Mouse (Mus musculus) spleen, adult 2 months (tissue): ENCODE results near the gene Slc4a1. TPM values are rescaled to one million over a fixed set of nuclear protein-coding genes. Genes with fewer than 3 reads are reported as not detected.

Experiments
- DNase-seq, 2 experiments: peaks; one replicate each; pipeline versions ENCODE4 v3.0.0 to v3.0.0-alpha.2; 2012 to 2021; ENCODE audit warnings: low spot score in 2 of 2, low read depth in 1 of 2
- H3K27ac ChIP-seq: fragments of 200-500 bp; 2 replicates; pipeline ENCODE4 v1.5.1; 2012; ENCODE audit warnings: low read length, inconsistent platforms; ENCODE audit not compliant: insufficient read depth
- H3K27me3 ChIP-seq: fragments of 200-500 bp; 2 replicates; pipeline ENCODE4 v1.6.1; 2012; ENCODE audit warnings: mild to moderate bottlenecking, moderate library complexity, low read length, inconsistent platforms; ENCODE audit not compliant: control insufficient read depth, insufficient read depth
- H3K36me3 ChIP-seq: fragments of 200-500 bp; 2 replicates; pipeline ENCODE4 v1.6.1; 2012; ENCODE audit warnings: mild to moderate bottlenecking, low read length, inconsistent platforms; ENCODE audit not compliant: control insufficient read depth, insufficient read depth
- H3K4me1 ChIP-seq: fragments of 200-500 bp; 2 replicates; pipeline ENCODE4 v1.6.1; 2011; ENCODE audit warnings: inconsistent platforms; ENCODE audit not compliant: control insufficient read depth, insufficient read depth, insufficient read length
- H3K4me3 ChIP-seq: fragments of 200-500 bp; 2 replicates; pipeline ENCODE4 v1.5.1; 2011; ENCODE audit warnings: mild to moderate bottlenecking, inconsistent platforms; ENCODE audit not compliant: insufficient read depth, insufficient read length; ENCODE audit errors: extremely low read depth
- CTCF ChIP-seq: fragments of 200-500 bp; IDR thresholded peaks from 2 replicates; pipeline ENCODE4 v1.5.1; 2011; ENCODE audit warnings: mild to moderate bottlenecking, inconsistent platforms; ENCODE audit not compliant: insufficient read depth, insufficient read length, insufficient replicate concordance; ENCODE audit errors: extremely low read depth
- POLR2A ChIP-seq: fragments of 200-500 bp; IDR thresholded peaks from 2 replicates; pipeline ENCODE4 v1.6.1; 2011; ENCODE audit warnings: low read depth, low read length, inconsistent platforms
- WGBS: fragments of 180-500 bp; shearing (Covaris S2); methylation state at CpG from one replicate; pipeline ENCODE4 v1.1.7; 2018; 5-methylcytosine and 5-hydroxymethylcytosine counted together
- polyA plus RNA-seq: library from polyadenylated mRNA; depleted of rRNA; stranded (reverse); fragments of >200 nt; gene quantifications from 2 replicates; pipeline ENCODE4 v1.2.3, GENCODE M21; 2012

Gene Slc4a1
- polyA plus RNA-seq, 1 experiment, result 381 TPM

DNA sequence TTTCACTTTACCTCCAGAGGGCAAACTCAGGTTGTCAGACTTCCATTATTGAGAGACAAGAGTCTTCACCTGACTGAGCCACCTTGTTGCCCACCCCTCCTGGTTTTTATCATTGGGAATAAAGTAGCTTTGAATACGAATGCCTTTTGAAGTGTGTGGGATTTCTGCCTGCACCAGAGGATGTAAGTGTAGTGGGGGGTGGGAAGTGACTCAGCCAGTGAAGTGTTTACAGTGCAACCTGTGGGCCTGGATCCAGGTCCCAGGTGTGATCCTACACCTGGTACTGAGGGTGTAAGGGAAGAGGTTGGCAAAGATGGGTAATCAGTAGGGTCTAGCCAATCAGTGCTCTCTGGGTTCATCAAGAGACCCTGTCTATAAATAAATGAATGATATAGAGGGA is 42.5 kb downstream of the Slc4a1 start:
- WGBS, result 67% methylated on average over 1 of the region's 1 CpGs
- no peaks in the 10 kb centered on the region for H3K27me3 ChIP-seq
- DNase-seq, result no peak

DNA sequence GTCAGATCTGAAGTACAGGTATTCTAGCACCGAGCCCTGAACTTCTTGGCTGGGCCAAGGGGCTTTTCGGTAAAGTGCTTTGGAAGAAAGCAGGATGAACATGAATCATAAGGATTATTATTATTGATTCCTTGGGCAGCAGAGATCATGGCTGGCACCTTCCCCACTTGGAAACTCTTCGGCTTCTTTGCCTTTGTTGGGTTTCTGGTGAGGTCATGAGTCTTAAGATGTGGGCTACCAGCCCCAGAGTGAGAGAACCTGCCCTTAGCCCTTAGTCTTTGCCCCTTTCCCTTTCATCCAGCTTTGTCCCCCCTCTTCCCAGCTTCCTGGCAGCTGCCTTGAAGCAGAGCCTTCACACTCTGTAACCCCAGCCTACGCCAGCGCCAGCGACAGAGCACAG is 44.1 kb downstream of the Slc4a1 start:
- Histone ChIP-seq H3K4me1 (peaks cover 7% of the 10 kb centered on the region; the same call in 1 of the 2 replicates), H3K36me3 (no peaks in the 10 kb centered on the region), H3K4me3 (no peak overlapping the region), H3K27me3 (no peaks in the 10 kb centered on the region), H3K27ac (no peak overlapping the region)
- TF ChIP-seq CTCF, result no peak
- DNase-seq, result no peak
- 91% methylated on average over 6 of the region's 6 CpGs for WGBS

More for the DNA sequence above, 42.5 kb downstream of the Slc4a1 start:
- no peak for TF ChIP-seq CTCF
- no peak for TF ChIP-seq POLR2A
- peaks cover 7% of the 10 kb centered on the region; the same call in 1 of the 2 replicates for H3K4me1 ChIP-seq
- H3K27ac ChIP-seq, result no peak overlapping the region
- no peak overlapping the region for H3K4me3 ChIP-seq
- no peaks in the 10 kb centered on the region for H3K36me3 ChIP-seq

DNA sequence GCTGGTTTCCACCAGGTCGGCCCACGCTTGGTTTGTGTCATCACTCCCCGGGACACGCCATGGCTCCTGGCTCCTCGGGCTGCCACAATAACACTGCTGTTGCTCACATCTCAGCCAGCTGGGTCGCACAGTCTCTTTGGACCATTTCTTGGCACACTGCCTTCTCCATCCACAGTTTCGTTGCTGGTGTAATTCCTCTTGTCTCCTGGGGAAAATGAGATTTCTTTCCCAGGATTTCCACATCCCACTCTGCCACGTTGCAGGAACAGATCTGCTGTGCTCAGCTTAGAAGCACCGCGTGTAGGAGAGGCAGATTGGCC is 45.4 kb downstream of the Slc4a1 start:
- H3K4me3 ChIP-seq, result peak overlapping the region; percentile 73; the same call in 1 of the 2 replicates
- no peaks in the 10 kb centered on the region for H3K36me3 ChIP-seq
- 46% methylated on average over 10 of the region's 10 CpGs for WGBS
- no peak for DNase-seq
- H3K4me1 ChIP-seq, result peaks cover 13% of the 10 kb centered on the region; the same call in 1 of the 2 replicates
- no peaks in the 10 kb centered on the region for H3K27me3 ChIP-seq
- TF ChIP-seq POLR2A (no peak), CTCF (no peak)
- peak overlapping the region; percentile 95 for H3K27ac ChIP-seq

DNA sequence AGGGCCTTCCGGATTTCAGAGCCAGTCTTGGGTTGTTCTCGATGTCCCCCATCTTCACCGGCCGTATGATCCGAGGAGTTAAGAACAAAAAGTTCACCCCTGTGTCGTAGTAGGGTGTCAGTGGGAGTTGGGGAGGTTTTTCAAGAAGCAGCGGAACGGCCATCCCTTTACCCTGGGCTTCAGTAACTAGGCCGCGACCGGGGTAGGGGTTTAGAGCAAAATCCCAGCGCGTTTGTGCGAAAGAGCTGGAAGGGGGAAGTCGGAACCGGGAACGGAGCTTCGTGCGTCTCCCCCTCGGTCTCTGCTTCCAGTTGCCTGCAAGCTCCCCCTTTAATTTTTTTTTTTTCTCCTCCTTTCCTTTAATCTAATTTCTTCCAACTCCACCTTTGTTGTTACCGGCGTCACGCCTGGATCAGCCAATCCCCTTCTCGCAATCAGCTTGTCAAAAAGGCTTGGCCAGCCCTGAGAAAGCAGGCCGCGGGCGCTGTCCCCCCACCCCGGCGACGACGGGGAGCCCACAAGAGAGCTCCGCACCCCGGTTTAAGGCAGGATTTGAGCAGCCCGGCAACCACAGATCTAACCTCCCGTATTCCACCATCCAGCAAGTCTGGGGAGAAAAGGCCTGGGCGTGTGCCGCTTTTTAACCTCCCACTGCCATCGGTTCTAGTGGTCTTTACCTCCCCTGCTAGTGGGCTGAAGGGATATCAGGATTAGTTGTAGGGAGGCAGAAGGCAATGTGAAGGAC is 45.9 kb downstream of the Slc4a1 start:
- WGBS, result 3% methylated on average over 38 of the region's 38 CpGs
- no peaks in the 10 kb centered on the region for H3K27me3 ChIP-seq
- DNase-seq, result peak; percentile 46 to 70
- H3K4me3 ChIP-seq, result peak overlapping the region; percentile 73
- TF ChIP-seq CTCF (no peak), POLR2A (peak; percentile 47; the same call in 1 of the 2 replicates)
- peak overlapping the region; percentile 95 for H3K27ac ChIP-seq
- peaks cover 17% of the 10 kb centered on the region; the same call in 1 of the 2 replicates for H3K4me1 ChIP-seq
- no peaks in the 10 kb centered on the region for H3K36me3 ChIP-seq

DNA sequence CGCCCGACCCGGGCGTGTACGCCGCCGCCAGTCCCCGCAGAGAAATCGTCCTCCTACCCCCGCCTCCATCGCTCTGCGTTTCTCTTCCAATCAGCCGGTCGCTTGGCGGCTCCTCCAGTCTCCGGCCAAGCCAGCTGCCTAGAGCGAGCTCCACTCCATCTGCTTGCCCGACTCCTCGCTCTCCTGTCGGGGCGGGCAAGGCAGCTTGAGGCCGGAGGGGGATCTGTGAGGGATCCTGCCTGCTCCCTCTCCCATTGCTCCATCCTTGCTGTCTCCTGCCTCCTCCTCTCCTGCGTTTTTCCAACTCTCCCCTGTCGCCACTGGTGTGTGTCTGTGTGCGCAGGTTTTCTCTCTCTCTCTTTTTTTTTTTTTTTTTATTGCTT is 46.6 kb downstream of the Slc4a1 start, which contains the start of gene Ubtf:
Gene Ubtf (minus strand): TSS at position 333 of the 383 bp plus-strand sequence.
- WGBS, result 0% methylated on average over 25 of the region's 25 CpGs
- peak; percentile 61 to 62 for DNase-seq
- peaks cover 2% of the 10 kb centered on the region for H3K36me3 ChIP-seq
- H3K4me3 ChIP-seq, result peak within 1 kb of the TSS; percentile 73
- peak within 1 kb of the TSS; percentile 95 for H3K27ac ChIP-seq
- no peaks in the 10 kb centered on the region for H3K27me3 ChIP-seq
- H3K4me1 ChIP-seq, result peaks cover 17% of the 10 kb centered on the region; the same call in 1 of the 2 replicates
- TF ChIP-seq POLR2A (no peak; the same call in 1 of the 2 replicates), CTCF (no peak)

DNA sequence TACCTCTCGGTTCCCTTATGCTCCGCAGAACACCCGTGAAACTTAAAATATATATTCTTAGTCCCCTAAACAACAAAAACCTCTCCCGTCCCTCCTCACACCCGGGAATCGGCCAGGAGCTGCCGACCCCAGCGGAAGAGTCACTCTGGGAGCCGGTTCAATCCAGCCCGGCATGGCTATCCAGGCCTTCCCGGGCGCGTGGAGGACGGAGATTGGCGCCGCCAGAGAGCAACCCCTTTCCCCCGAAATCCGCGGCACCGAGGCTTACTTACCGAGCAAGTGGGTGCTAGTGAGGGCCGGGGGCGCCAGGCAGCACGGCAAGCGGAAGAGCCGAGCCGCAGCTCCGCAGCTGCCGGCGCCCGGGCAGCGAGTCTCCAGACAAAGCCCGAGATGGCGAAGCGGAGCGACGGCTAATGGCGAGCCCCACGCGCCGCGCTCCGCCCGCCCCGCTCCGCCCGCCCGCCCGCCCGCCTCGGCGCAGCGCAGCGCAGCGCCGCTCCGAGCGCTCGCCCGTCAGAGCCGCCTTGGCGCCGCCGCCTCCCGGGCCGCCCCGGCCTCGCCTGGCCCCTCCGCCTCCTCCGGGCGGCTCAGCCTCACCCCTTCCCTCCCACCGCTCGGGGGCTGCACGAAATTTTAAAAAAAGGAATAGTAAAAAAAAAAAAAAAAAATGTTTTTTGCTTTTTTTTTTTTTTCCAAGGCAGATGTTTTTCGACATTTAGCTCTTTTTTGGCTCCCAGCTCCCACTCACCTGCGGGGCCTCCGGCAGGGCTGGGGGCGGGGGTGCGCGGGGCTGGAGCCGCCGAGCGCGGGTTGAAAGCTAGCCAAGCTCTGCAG is 47.2 kb downstream of the Slc4a1 start:
- peak; percentile 19 to 54 for DNase-seq
- peak overlapping the region; percentile 73 for H3K4me3 ChIP-seq
- under 1% methylated on average over 82 of the region's 84 CpGs for WGBS

More for the DNA sequence above, 47.2 kb downstream of the Slc4a1 start:
- TF ChIP-seq CTCF (no peak), POLR2A (peak; percentile 18)
- Histone ChIP-seq H3K4me1 (peaks cover 17% of the 10 kb centered on the region; the same call in 1 of the 2 replicates), H3K27ac (peak overlapping the region; percentile 95), H3K27me3 (no peaks in the 10 kb centered on the region), H3K36me3 (peaks cover 8% of the 10 kb centered on the region)
